Mouse (Mus musculus): ENCODE results near the gene Fam110a.

Fam110a gene

DNA sequence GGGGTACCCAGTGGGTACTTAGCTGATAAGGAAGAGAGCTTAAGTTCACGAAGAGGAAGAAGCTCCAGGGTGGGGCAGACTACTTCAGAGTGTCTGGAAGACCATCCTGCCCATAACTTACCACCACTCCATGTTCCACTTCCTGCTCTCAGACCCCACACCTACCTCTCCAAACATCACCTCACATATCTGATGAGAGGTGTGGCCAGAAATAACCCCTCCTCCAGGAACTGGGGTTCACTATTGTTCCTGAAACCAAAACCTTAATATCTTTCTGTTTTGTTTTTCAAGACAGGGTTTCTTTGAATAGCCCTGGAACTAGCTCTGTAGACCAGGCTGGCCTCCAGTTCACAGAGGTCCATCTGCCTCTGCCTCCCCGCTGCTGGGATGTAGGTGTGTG, 12.2 kb downstream of the Fam110a start:
- CTCF ChIA-PET = no interaction called here
- POLR2A ChIA-PET = interaction anchor here in 3 of 4 experiments (0.6 to 2.4 kb wide), 12 partner anchors 8 to 377 kb away, joined by 3 to 7 read pairs (median 4); partner anchors contain the start of gene Trib3 (in 1 of the 3)

DNA sequence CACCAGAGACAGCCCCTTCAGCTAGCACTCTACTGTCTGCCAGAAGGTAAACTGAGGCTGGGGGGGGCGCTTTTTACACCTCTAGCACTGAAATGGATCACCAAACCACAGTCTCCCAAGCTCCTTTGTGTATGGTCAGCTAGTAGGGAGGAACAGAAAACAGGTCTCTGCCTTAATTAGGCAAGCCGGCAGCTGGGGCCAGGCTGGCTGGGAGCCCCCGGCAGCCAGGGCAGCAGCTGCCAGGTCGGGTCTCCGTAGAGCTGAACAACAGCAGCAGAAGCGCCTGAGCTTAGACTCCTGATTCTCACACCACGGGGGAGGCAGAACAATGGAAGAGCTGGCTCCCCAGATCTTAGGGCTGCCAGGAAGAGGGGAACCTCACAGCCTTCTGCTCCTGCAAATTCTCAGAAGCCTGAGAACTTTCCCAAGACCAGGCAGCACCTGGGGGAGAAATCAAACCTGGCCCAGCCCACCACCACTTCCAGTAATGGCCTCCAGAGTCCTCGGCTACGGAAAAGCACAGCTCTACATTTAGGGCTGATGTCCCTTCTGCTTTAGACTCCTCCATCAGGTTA, 12.8 kb downstream of the Fam110a start:
- POLR2A ChIA-PET = interaction anchor here in 3 of 4 experiments (0.6 to 2.4 kb wide), 12 partner anchors 8 to 377 kb away, joined by 3 to 7 read pairs (median 4); partner anchors contain the start of gene Trib3 (in 1 of the 3)
- CTCF ChIA-PET = interaction anchor here in 1 of 4 experiments (0.6 kb wide), 1 partner anchor 283 kb away, joined by 7 read pairs; no protein-coding TSS in a partner anchor

DNA sequence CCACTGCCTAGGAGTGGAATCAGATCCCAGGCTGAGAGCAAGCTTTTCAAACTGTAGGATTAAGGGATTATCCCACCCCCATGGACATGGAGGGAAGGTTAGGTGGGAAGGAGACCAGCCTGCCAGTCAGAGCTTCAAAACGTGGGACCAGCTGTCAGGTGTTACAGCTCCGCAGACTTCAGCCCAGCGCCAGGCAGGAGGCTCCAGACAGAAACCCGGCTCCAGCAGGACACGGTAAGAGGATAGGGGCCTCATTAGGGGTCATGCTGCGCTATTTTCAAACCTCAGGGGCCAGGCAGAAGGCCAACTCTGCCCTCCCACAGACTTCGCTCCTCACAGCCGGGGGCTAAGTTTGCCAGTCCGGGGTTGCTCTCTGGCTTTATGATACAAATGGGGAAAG, 16.0 kb downstream of the Fam110a start:
- ChIA-PET POLR2A (interaction anchor here in 3 of 4 experiments (0.5 to 2.0 kb wide), 3 partner anchors 28 to 822 kb away, joined by 3 to 4 read pairs (median 3); no protein-coding TSS in a partner anchor), CTCF (interaction anchor here in 1 of 4 experiments (1.1 kb wide), 1 partner anchor 84 kb away, joined by 3 read pairs; no protein-coding TSS in a partner anchor)

DNA sequence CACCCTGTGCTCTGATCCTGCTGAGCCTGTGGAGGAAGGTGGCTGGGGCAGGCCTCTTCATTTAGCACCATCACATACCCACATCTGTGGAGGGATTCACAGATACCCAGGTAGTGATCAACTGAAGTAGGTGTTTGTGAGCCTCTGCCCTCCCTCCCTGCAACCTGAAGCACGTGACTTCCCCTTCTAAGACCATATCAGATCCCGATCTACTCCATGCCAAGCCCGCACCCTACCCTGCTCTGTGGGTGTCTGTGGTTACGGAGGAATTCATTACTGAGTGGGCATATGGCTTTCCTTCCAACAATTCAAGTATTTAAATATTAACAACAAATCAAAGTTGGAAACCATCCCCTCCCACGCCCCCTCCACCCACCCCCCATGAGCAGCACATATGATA, 16.7 kb downstream of the Fam110a start:
- ChIA-PET POLR2A (no interaction called here), CTCF (interaction anchor here in 1 of 4 experiments (1.1 kb wide), 1 partner anchor 84 kb away, joined by 3 read pairs; no protein-coding TSS in a partner anchor)

GRCm38 (mm10) chr2:151962474-151962873, 17.5 kb downstream of the Fam110a start:
- POLR2A ChIA-PET = interaction anchor here in 3 of 4 experiments (0.6 to 3.9 kb wide), 3 partner anchors 8 to 52 kb away, joined by 3 to 21 read pairs (median 3); partner anchors contain the start of gene Angpt4 (in 1 of the 3)

DNA sequence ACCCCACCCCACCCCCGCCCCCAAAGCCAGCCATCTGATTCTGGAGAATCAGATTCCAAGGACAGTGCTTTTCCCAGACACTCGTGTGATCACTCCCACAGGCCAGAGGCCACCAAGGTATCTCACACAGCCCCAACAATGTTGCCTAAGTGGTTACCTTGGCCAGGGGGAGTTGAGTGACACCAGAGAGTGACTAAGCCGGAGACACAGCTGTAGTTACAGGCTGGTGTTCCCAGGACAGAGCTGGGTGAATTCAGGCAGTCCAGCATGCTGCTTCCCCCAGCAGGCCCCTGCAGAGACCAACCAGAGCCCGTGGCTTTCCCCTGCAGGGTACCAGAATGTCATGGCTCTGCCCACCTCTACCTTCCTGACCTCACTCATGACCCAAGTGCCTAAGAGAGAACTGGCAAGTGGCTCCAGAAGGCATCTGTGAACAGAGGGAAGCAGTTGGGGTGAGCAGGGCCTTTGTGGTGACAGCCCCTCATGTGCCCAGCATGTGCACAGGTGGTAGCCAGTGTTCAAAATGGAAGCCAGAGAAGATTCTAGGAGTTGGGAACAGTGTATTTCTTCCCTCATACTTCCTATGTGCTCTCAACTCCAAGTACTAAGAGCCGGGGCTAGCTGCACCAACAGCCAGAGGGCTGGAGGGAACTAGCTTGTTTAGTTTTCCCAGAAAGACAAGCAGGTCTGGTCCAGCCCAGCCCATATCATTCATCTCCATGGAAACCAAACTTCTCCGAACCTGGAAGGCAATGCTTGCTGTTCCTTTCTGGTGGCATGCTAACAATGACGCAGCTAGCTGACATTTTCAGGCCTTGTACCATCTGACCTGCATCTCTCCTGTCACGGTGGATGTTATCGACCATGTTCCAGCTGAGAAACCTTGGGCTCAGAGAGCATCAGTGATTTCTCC, 18.5 kb downstream of the Fam110a start:
- ChIA-PET CTCF (interaction anchor here in 1 of 4 experiments (1.8 kb wide), 1 partner anchor 31 kb away, joined by 6 read pairs; no protein-coding TSS in a partner anchor), POLR2A (interaction anchor here in 3 of 4 experiments (0.6 to 3.9 kb wide), 8 partner anchors 9 to 275 kb away, joined by 3 to 21 read pairs (median 3); no protein-coding TSS in a partner anchor)

More at GRCm38 (mm10) chr2:151962474-151962873, 17.5 kb downstream of the Fam110a start:
- CTCF ChIA-PET = interaction anchor here in 2 of 4 experiments (0.6 to 1.8 kb wide), 2 partner anchors 32 to 1106 kb away, joined by 3 to 6 read pairs; no protein-coding TSS in a partner anchor

DNA sequence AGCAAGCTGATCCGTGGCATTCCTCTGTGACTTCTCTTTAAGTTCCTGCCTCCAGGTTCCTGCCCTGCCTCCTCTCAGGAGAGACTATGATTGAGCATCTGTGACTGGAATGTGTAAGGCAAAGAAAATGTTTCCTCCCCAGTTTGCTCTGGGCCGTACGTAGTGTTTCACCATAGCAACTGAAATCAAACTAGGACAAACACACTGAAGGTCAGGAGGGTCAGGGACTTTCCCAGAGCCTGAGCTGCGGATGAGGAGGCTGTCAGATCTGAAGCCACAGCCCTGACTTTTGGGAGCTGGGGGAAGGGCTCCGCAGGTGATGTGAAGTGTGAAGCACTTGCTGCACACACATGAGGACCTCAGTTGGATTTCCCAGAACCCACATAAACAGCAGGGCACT, 20.7 kb downstream of the Fam110a start:
- ChIA-PET CTCF (interaction anchor here in 3 of 4 experiments (0.6 to 2.0 kb wide), 4 partner anchors 19 to 61 kb away, joined by 3 to 5 read pairs (median 3); no protein-coding TSS in a partner anchor), POLR2A (interaction anchor here in 3 of 4 experiments (0.7 to 3.9 kb wide), 11 partner anchors 9 to 385 kb away, joined by 3 to 21 read pairs (median 5); partner anchors contain the start of gene Trib3 (in 1 of the 3))

DNA sequence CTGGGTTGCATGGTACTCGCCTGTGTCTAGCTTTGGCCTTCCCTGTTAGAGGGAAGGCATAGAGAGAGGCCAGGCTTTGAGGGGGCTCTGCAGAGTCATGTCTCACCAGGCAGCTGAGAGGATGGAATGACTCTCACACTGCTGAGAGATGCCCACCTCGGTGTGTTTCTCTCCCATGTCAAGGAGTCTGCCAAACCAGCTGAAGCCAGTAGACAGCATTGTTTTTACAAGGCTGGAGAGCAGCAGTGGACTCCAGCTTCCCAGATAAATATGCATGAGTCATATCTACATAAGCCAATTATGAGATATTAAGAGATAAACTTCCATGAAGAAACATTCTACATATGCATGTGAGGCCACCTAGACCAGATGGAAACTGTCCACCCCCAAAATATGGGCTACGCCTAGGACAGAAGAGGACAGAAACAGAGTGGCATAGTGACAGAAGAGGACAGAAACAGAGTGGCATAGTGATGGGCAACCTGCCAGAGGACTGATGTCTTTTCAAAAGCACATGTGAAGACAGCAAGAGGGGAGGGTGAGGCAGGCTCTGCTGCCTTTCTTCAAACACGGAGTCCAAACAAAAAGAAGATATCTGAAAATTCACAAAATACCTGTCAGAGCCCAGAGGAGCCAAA, 23.4 kb downstream of the Fam110a start:
- CTCF ChIA-PET = interaction anchor here in 2 of 4 experiments (0.8 to 0.9 kb wide), 2 partner anchors 18 to 26 kb away, joined by 4 read pairs; no protein-coding TSS in a partner anchor
- POLR2A ChIA-PET = interaction anchor here in 1 of 4 experiments (0.8 kb wide), 1 partner anchor 221 kb away, joined by 3 read pairs; no protein-coding TSS in a partner anchor

- ChIA-PET POLR2A (no interaction called here), CTCF (no interaction called here)
Measured at GRCm38 (mm10) chr2:151953665-151954064, 26.4 kb downstream of the Fam110a start.

GRCm38 (mm10) chr2:151949082-151949774, 30.8 kb downstream of the Fam110a start:
- POLR2A ChIA-PET = no interaction called here
- CTCF ChIA-PET = interaction anchor here in 3 of 4 experiments (0.6 to 1.7 kb wide), 4 partner anchors 19 to 1030 kb away, joined by 3 to 4 read pairs (median 3); no protein-coding TSS in a partner anchor

DNA sequence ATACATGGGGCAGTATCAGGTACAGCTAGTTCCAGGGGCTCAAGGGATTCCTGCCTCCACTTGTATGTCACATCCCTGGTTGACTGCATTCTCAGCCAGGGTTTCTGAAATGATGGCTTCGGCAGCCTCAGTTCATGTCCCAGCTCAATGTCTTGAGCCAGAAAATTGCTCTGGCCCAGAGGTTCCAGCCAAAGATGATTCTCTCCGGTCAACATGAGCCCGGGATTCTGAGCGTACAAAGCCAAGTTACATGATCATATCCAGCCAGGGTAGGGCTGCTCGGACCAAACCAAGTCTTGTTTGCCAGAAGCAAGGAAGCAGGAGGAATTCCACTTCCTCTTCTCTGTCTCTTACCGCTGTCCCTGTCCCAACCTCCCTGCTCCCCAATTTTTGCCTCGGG, 31.7 kb downstream of the Fam110a start:
- CTCF ChIA-PET = interaction anchor here in 2 of 4 experiments (0.6 to 1.1 kb wide), 3 partner anchors 18 to 1029 kb away, joined by 3 read pairs; no protein-coding TSS in a partner anchor
- POLR2A ChIA-PET = interaction anchor here in 1 of 4 experiments (0.9 kb wide), 1 partner anchor 147 kb away, joined by 3 read pairs; no protein-coding TSS in a partner anchor

- ChIA-PET POLR2A (interaction anchor here in 1 of 4 experiments (0.9 kb wide), 1 partner anchor 147 kb away, joined by 3 read pairs; no protein-coding TSS in a partner anchor), CTCF (interaction anchor here in 3 of 4 experiments (0.6 to 1.1 kb wide), 4 partner anchors 17 to 142 kb away, joined by 3 to 5 read pairs (median 4); no protein-coding TSS in a partner anchor)
Measured at GRCm38 (mm10) chr2:151947617-151948016, 32.4 kb downstream of the Fam110a start.

GRCm38 (mm10) chr2:151944106-151944505, 35.9 kb downstream of the Fam110a start:
- ChIA-PET POLR2A (interaction anchor here in 1 of 4 experiments (0.6 kb wide), 1 partner anchor 16 kb away, joined by 5 read pairs; no protein-coding TSS in a partner anchor), CTCF (no interaction called here)

DNA sequence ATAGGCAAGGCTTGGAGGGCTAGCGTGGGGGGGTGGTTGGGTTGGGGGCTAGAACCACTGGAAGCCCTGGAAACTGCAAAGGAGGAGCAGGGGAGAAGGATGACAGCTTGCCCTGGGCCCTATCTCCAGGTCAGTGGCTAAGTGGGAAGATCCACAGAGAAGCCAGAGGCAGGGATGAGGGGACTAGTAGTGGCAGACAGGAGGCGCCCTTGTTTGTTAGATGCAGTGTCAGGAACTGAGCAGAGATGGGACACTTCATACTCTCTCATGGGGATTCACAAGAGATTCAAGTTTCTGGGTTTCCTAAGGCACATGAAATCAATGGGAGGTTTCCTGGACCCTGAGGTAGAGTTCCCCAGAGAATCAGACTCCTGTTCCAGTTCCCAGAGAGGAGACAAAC, 38.8 kb downstream of the Fam110a start:
- ChIA-PET POLR2A (interaction anchor here in 1 of 4 experiments (0.8 kb wide), 1 partner anchor 30 kb away, joined by 5 read pairs; no protein-coding TSS in a partner anchor), CTCF (interaction anchor here (0.6 to 3.3 kb wide), 15 partner anchors 11 to 430 kb away, joined by 3 to 17 read pairs (median 4); no protein-coding TSS in a partner anchor)

- ChIA-PET POLR2A (interaction anchor here in 1 of 4 experiments (0.5 kb wide), 1 partner anchor 161 kb away, joined by 3 read pairs; no protein-coding TSS in a partner anchor), CTCF (interaction anchor here in 3 of 4 experiments (1.2 to 3.3 kb wide), 4 partner anchors 9 to 68 kb away, joined by 4 to 17 read pairs (median 10); no protein-coding TSS in a partner anchor)
Measured at GRCm38 (mm10) chr2:151939651-151940420, 40.2 kb downstream of the Fam110a start.

GRCm38 (mm10) chr2:151938780-151939200, 41.2 kb downstream of the Fam110a start:
- ChIA-PET CTCF (interaction anchor here in 3 of 4 experiments (0.9 to 1.4 kb wide), 6 partner anchors 8 to 190 kb away, joined by 3 to 9 read pairs (median 4); partner anchors contain the start of gene Slc52a3 (in 1 of the 3)), POLR2A (no interaction called here)
